Mouse (Mus musculus) heart, postnatal 36 days (tissue): ENCODE results near the gene Serpina9. TPM values are rescaled to one million over a fixed set of nuclear protein-coding genes. Genes with fewer than 3 reads are reported as not detected.
A peak's percentile ranks its signal among the peaks of the same experiment; 100 is the strongest.
"Not testable (repeated sequence)": the region's sequence is repeated elsewhere in the genome, so short reads cannot be mapped to it uniquely, and the experiment has no call there.

Source experiments
- DNase-seq, 2 experiments: peaks; one replicate each; pipeline ENCODE4 v3.0.0; 2021 to 2022
- intact Hi-C: fragments of 180-260 bp; cut with DNase I; formaldehyde crosslinking; loops from one replicate; pipeline ENCODE4 v1.15.1; 2025
- total RNA-seq, 2 experiments: library from RNA; stranded (reverse); gene quantifications; 2 replicates each; pipeline ENCODE4 v1.2.3; 2021

The Serpina9 gene
- total RNA-seq, 2 experiments from 2014 or later, result not detected

DNA sequence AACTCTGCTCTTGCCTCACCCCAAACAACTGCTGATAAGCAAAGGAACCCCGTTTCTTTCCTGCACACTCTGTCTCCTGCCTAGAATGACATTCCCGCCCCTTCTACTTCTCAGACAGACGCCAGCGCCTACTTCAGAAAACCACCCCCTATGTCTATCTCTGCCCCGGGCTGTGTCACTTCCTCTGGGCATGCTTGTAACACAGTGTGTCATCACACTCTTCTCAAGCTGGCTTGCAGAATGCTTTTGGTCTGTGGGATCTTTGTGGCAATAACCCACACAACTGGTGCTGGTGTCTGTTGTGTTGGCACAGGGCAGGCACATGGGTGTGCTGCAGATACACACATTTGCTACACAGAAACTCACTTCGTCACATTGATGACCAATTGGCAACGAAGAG lies 20.6 kb downstream of the Serpina9 start:
- intact Hi-C loops, result loop anchor here (10.0 kb wide), 1 partner anchor 182 kb away; no protein-coding TSS in a partner anchor
- no peak for DNase-seq

DNA sequence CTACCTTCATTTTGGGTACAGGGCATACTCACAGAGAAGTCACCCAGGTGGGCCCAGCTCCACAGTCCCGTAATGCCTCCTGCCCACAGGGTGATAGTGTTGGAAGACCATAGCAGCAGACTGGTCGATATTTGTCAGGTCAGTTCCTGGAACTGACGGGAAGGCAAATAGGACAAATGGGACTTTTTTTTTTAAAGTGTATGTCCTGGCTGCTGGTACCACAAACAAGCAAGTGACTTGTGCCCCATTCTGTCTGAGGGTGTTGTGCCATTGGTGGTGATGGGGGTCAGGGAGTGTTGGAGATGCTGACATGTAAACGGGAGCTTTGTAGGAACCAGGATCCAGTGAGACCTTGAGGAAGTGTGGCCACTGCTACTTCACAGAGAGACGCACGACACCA lies 23.7 kb downstream of the Serpina9 start, which contains the start of gene Serpina11:
Gene Serpina11, minus strand, starts transcription at position 101 of the 400 bp plus-strand sequence.
- intact Hi-C loops, result loop anchor here (10.0 kb wide), 1 partner anchor 185 kb away; no protein-coding TSS in a partner anchor
- DNase-seq, result no peak

DNA sequence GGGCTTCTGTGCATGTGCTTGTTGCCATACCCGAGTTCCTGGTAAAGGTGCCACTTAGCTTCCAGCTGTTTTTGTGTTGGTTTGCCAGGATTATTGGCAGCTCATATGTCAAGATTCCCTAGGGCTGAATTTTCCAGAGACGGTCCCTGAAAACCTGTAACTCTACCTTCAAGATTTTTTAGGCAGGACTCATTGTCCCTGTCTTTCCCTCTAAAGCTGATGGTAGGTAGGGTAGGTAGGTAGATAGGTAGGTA lies 24.1 kb downstream of the Serpina9 start:
- intact Hi-C loops, result no loop called here
- DNase-seq, result no peak

DNA sequence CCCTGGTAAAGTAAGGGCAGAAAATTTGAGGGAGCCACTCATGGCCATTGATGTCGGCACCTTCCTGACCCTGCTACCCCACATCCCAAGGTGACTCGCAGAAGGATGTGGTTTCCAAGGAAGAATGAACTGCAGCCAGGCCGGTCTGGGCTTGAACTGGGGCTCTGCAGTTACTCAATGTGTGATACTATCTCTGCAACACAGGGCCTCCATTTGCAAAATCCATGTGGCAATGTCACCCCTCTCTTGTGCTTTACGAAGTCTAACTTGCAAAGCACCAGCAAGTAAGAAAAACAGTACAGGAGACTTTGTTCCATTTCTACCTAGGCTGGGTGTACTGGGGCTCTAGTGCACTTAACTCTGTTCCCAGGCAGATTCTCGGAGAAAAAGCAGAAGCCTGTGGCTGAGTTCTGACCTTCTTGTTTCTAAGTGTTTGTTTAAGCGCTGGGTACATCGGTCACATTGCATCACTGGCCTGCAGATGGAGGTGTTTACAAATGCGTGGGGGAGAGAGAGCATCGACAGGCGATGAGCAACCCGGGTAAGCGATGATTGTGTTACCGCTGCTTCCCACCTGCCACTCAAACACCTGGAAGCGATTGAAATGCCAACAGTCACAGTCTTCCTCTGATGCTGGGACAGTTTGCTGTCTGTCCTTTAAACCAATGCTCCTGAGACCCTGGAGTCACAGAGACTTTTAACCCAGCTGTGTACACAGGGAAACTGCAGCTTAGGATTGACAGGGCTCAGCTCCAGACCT lies 24.6 kb downstream of the Serpina9 start:
- intact Hi-C loops, result no loop called here
- no peak for DNase-seq

DNA sequence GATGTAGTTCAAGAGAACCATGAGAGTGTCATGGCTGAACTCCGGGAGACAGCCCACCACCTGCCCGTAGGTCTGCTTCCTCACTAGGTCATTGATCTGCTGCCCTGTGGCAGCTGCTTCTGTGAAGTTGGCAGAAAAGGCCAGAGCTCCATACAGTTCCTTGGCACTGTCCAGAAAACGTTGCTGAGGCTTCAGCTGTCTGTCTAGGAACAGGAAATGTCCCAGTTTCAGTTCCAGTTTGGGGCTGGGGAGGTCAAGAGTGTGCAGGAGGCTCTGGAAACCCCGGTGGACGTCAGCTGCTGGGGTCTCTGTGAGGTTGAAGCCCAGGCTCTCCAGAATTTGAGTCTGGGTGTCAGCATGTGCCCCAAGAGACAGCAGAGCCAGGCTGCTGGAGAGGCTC lies 27.7 kb downstream of the Serpina9 start:
- no peak for DNase-seq
- intact Hi-C loops, result no loop called here

DNA sequence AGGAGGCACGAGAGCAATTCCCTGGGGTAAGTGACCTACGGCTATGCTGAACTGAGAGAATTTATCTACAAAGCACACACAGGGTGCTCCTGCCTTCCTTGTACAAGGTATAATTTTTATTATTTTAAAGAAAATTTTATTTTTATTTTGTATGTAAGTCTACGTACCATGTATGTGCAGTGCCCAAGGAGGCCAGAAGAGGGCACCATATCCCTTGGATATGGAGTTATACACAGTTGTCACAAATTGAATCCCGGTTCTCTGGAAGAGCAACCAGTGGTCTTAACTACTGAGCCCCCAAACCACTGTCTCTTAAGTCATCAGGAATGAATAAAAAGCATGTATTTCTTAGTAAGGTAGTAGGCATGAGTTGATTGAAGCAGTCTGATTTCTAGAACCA lies 28.6 kb downstream of the Serpina9 start:
- intact Hi-C loops, result no loop called here
- peak; percentile 32 to 60 for DNase-seq

DNA sequence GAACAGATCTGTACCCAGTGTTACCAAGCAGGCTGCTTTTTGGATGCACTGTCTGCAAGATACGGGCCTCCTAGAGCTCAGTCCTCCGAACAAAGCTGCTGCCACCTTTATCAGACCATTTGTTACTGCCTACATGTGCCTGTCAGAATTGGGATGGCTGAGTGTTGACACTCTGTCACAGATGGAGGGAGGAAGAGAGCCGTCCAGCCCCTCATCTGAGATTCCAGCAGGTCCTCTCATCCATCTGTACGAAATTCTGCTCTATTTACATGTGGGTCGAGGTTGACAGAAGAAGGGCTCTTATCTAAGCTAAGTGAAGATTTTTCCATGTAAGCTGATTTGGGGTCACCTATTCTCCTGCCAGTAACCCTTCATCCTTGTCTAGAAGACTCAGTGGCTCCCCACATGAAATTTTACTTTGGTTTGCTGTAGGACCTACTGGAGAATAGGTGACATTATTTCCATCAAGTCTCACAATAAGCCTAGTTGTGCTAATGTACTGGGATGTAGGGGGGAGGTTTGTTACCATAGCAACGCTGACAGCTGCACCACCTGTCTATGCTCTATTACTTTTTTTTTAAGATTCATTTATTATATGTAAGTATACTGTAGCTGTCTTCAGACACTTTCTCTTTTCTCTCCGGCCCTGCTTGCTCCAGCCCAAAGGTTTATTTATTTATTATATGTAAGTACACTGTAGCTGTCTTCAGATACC lies 31.8 kb downstream of the Serpina9 start:
- DNase-seq, result no peak
- intact Hi-C loops, result no loop called here

DNA sequence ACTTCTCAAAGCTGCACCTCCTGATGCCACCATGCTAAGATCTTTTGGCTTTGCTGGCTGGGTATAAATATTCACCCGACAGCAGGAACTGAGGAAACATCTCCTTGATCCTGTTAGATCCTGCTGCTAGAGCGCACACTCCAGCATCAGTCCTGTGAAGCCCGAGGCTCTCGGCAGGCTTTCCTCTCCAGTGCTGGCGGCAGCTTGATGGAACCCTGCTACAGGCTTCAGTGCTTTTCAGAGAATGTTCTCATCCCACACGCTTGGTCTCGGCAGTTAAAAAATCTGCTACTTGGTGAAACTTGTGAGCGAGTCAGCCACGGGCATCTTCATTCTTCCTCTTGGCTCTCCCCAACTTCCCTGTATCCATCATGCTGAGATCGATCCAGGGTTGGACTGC lies 35.3 kb downstream of the Serpina9 start:
- intact Hi-C loops, result no loop called here
- no peak for DNase-seq

DNA sequence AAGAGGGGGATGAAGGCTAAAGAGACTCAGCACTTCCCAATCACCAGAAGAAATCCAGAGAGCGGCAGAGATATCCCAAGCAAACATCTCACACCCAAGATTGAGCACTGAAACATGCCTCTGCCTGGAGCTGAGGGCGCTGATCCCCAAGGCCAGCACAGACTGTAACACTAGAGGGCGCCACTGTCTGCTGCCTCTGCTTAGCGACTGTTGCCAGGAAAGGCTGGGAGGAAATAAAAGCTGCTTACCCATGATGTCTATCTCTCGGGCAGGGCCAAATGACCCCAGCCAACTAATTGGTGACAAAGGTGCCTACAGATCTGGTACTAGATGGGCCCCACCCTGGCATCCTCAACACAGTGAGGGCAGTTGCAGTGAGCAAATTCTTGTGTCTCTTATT lies 35.7 kb downstream of the Serpina9 start:
- no peak for DNase-seq
- intact Hi-C loops, result no loop called here

DNA sequence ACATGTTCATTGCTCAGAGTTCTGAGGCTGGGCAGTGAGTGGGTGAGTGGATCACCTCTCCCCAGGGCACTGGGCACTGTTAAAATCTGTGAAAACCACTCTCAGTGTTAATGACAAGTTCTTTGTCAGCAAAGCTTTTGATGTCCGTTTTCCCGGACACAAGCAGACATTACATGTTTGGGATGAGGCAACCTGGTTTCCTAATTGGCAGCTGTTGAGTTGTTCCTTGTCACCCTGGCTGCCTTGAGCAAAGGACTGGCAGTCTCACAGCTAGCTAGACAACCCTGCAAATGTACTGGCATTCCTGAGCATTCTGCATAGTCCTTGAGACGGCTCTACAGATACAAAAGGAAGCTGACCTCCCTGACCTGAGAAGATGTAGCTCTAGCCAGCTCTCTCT lies 36.5 kb downstream of the Serpina9 start:
- DNase-seq, result no peak
- intact Hi-C loops, result no loop called here

DNA sequence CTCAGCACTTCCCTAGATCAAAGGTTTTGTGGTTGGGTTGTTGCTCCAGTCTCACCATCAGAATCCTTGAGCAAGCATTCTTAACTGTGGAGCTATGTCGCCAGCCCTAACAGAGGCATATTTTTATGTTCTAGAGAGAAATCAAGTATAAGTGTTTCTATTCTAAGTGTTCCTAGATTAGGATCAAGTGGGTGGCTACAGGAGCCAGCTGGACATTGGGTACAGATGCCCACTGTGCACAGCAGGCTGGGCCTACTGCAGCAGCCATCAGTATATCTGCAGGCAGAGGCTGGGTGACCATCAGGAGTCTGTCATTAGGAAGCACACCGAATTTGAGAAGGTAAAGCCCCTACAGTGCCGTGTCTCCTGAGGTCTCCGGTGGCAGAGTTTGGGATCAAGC lies 42.5 kb downstream of the Serpina9 start:
- DNase-seq, result no peak
- intact Hi-C loops, result no loop called here

DNA sequence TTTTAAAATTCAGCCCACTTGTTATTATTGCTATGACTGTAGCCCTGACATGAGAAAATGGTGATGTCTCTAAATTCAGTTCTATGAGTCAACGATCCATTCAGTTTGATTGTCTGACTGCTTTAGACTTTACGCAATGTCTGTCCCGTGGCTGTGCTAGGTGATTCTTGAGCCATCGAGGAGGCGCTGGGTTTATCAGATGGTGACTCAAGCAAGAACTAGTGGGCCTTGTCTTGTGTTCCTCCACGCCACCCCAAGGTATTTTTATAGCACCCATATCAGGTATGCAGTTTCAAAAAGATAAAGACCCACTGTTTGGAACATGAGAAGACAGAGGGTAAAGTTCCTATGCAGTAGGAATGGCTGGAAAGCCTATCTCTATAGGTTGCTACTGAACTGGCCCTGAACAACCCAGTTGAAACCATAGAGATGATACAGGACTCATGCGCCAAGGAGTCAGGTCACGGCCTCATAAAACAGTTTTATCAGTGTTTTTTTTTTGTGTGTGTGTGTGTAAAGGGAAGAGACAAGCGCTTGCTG lies 43.9 kb downstream of the Serpina9 start:
- DNase-seq, result no peak
- intact Hi-C loops, result no loop called here

DNA sequence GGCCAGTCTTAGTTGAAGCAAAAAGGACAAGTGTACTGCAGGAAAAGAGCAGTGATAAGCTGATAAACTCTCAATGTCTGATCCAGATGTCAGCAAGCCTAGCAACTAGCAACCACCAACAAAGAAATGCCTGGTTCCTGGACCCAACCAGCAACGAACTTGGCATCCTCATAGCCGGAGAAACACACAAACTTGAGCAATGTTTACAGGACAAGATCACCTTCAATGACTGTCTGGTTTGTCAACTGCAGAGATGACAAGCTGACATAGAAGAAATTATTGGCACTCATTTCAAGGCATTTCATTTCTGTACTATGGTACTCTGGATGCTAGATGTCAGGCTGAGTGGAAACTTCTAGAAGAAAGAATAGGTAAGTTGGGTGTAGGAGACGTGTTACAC lies 46.8 kb downstream of the Serpina9 start:
- intact Hi-C loops, result no loop called here
- no peak for DNase-seq

DNA sequence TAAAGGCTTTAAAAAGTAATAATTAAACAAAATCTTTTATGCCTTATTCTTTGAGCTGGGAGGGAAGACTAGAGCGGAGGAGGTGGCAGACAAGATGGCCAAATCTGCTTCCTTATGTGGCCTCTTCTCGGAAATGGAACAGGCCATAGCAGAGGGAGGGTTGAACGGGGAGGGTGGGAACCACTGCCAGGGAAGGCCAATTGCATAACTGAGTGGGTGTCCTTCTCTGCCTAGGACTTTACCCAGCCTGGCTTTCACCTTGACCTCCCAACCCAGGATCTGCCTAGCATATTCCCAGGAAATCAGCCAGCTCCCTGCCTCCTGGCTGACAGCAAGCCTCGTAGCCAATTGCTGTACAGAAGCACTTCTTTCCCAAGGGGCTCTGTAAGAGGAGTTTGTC lies 50.3 kb downstream of the Serpina9 start:
- DNase-seq, result no peak
- intact Hi-C loops, result no loop called here

DNA sequence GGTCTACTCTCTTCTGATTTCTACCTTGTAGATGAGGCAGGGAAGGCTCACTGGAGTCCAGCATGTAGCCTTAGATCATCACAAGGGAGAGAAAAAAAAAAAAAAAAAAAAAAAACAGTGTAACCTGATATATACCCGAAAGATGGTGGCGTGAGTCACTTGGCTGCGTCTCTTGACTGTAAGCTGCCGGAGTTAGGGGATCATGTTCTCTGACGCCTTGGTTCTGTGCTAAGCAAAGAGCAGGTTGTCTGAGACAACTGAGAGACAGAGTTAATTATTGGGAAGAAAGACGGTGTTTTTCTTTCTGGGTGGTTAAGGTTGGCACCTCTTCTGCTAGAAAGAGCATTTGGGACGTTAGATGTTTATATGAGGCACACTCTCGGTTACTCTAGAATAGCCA lies 50.7 kb downstream of the Serpina9 start:
- no peak for DNase-seq
- intact Hi-C loops, result no loop called here

DNA sequence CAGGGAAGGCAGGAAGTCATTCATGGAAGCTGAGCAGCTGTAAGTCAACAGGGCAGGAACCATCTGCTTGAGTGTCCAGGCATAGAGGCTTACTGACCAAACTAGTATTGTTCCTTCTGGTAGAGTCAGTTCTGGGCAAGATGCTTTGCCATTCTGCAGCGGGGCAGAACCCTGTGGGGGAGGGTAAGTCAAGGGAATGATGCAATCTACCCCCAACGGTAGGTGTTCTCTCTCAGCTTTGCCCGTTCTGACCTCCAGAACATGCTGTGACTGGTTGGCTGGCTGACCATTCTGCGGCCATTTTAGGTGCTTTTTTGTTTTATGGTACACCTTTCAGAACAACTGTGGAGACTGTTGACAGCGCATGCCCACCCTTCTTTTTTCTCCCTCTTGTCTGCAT lies 51.2 kb downstream of the Serpina9 start:
- DNase-seq, result no peak
- intact Hi-C loops, result no loop called here

DNA sequence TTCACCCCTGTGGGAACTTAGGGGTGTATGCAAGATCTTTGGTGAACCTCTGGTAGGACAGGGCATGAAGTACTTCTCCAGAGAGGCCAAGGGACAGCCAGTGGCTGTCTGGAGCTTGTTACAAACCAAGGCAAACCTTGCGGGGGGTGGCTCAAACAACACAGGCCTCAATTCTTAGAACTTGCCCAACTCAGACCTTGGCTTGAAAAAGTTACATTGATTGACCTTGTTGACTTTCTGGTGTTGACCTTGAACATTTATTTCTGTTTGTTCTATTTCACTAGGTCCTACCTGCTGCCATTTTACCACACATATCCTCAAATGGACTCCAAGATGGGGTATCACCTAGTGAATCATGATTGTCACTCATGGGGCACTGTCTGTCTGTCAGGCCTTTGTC lies 51.8 kb downstream of the Serpina9 start:
- no peak for DNase-seq
- intact Hi-C loops, result no loop called here

DNA sequence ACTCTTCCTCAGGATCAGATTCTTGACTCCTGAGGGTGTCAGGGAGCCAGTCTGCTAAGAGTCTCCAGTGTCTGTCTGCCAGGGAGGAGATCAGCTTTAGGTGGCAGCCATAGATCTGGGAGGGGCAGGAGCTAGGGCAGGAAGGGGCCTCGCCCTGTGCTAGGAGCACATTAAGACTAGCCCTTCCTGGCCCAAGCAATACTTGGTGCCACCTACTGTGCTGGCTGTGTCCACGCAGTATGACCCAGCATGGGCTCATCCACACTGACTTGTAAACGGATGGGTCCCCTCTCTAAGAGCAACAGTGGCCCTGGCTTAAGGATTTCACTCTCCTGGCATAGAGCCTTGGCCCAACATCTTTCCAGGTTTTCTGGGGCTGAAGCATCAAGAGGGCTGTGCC lies 54.8 kb downstream of the Serpina9 start, which contains the start of gene Serpina1e:
Gene Serpina1e, minus strand, starts transcription at position 178 of the 400 bp plus-strand sequence.
- DNase-seq, result no peak

DNA sequence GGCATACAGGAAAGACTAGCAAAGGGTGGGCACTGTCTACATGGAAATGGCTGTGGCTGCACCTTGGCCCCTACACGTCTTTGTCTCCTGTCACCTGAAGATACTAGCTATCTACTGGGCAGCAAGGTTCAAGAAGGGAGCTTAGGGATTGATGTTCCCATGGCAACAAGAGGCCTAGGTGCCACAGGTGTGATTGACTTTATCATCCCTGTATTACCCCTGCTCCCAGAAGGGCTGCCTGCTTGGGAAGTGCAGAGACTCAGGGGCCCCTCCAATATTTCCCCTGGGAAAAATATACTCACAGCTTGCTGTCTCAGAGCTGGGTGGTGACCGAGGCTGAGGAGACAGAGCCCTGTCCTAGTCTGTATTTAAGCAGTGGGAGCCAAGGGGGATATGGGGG lies 57.0 kb downstream of the Serpina9 start:
- intact Hi-C loops, DNase-seq: not testable (repeated sequence)

More for the DNA sequence above, 54.8 kb downstream of the Serpina9 start, which contains the start of gene Serpina1e:
- intact Hi-C loops, result no loop called here

DNA sequence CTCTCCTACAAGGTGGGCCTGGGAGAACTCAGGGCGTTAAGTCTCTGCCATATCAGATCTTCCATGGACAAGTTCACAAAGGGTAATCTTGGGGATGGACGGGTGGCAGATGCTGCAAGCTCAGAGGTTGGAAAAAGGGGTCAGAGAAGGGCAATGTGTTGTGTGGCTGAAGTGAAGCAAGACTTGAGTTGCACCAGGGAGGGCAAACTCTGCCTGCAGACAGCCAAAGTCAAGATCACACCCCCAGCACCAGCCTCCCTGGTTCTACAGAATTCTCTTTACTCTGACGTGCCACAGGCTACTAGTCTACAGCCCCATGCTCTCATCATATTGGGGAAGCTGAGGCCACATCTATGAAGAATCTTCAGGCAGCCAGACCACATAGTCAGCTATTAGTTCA lies 60.6 kb downstream of the Serpina9 start:
- intact Hi-C loops, result not testable (repeated sequence)

DNA sequence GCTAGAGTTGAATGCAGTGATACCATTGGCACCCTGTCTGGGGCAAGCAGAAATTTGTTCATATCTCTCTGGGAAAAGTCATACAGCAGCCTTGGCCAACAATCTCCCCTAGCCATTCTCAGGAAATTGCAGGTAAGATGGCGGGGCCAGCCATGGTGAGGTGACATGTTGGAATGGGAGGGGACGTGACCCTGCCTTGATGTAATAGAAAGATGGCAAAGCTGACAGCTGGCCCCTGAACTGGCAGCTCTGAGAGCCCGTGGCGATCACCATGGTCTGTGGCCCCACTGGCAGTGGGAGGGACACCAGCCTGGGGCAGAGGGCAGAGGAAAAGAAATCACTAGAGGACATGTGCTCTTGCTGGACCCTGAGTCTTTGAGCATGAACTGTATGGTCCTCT lies 67.3 kb downstream of the Serpina9 start:
- DNase-seq, result no peak
- intact Hi-C loops, result no loop called here

More for the DNA sequence above, 60.6 kb downstream of the Serpina9 start:
- DNase-seq, result not testable (repeated sequence)
